Mouse (Mus musculus): ENCODE data around the gene Adat3. TPM values are rescaled to one million over a fixed set of nuclear protein-coding genes. Genes with fewer than 3 reads are reported as not detected.
A peak's percentile ranks its signal among the peaks of the same experiment; 100 is the strongest.

The Adat3 gene
- total RNA-seq (2015; ENCODE audit: low replicate concordance) (not detected in 2 replicates), total RNA-seq (2017; ENCODE audit: low replicate concordance) (1.4 TPM in 1 of 2 replicates, not detected in the other)

- peak; percentile 90 for ATAC-seq (replicated peaks; ENCODE audit: low FRiP score, poor library complexity, severe bottlenecking)
Observed at GRCm38 (mm10) chr10:80602698-80603325, at the start of gene Adat3, which contains the start of gene Scamp4. Gene Adat3 (plus strand): TSS chr10:80602880. Gene Scamp4 (plus strand): TSS chr10:80602872.

- ATAC-seq (replicated peaks; ENCODE audit: low FRiP score, poor library complexity, severe bottlenecking) = peak; percentile 88
Observed at GRCm38 (mm10) chr10:80553575-80553974, 49.1 kb upstream of the Adat3 start.

GRCm38 (mm10) chr10:80553997-80554396 is 48.7 kb upstream of the Adat3 start:
- peak; percentile 31 for ATAC-seq (replicated peaks; ENCODE audit: low FRiP score, poor library complexity, severe bottlenecking)

- ATAC-seq (replicated peaks; ENCODE audit: low FRiP score, poor library complexity, severe bottlenecking) = peak; percentile 39; the same call in 1 of the 2 replicates
Observed at GRCm38 (mm10) chr10:80557346-80557965, 45.2 kb upstream of the Adat3 start.

GRCm38 (mm10) chr10:80559431-80559830 is 43.2 kb upstream of the Adat3 start:
- no peak for ATAC-seq (replicated peaks; ENCODE audit: low FRiP score, poor library complexity, severe bottlenecking)

- no peak for ATAC-seq (replicated peaks; ENCODE audit: low FRiP score, poor library complexity, severe bottlenecking)
Observed at GRCm38 (mm10) chr10:80560621-80561020, 42.1 kb upstream of the Adat3 start.

- ATAC-seq (replicated peaks; ENCODE audit: low FRiP score, poor library complexity, severe bottlenecking) = peak; percentile 84
Observed at GRCm38 (mm10) chr10:80561116-80561944, 41.4 kb upstream of the Adat3 start, which contains the start of gene Rexo1. Gene Rexo1 (minus strand): TSS chr10:80561560.

GRCm38 (mm10) chr10:80566375-80567092 is 36.1 kb upstream of the Adat3 start:
- peak; percentile 52 for ATAC-seq (replicated peaks; ENCODE audit: low FRiP score, poor library complexity, severe bottlenecking)

- no peak for ATAC-seq (replicated peaks; ENCODE audit: low FRiP score, poor library complexity, severe bottlenecking)
Observed at GRCm38 (mm10) chr10:80568876-80569275, 33.8 kb upstream of the Adat3 start.

GRCm38 (mm10) chr10:80569664-80570066 is 33.0 kb upstream of the Adat3 start:
- peak; percentile 77 for ATAC-seq (replicated peaks; ENCODE audit: low FRiP score, poor library complexity, severe bottlenecking)

GRCm38 (mm10) chr10:80570419-80570818 is 32.3 kb upstream of the Adat3 start:
- no peak for ATAC-seq (replicated peaks; ENCODE audit: low FRiP score, poor library complexity, severe bottlenecking)

- ATAC-seq (replicated peaks; ENCODE audit: low FRiP score, poor library complexity, severe bottlenecking) = peak; percentile 33
Observed at GRCm38 (mm10) chr10:80570871-80571836, 31.5 kb upstream of the Adat3 start.

GRCm38 (mm10) chr10:80572477-80572876 is 30.2 kb upstream of the Adat3 start:
- ATAC-seq (replicated peaks; ENCODE audit: low FRiP score, poor library complexity, severe bottlenecking) = peak; percentile 41

GRCm38 (mm10) chr10:80573944-80574343 is 28.7 kb upstream of the Adat3 start:
- ATAC-seq (replicated peaks; ENCODE audit: low FRiP score, poor library complexity, severe bottlenecking) = no peak

- ATAC-seq (replicated peaks; ENCODE audit: low FRiP score, poor library complexity, severe bottlenecking) = no peak
Observed at GRCm38 (mm10) chr10:80574896-80575295, 27.8 kb upstream of the Adat3 start.

- no peak for ATAC-seq (replicated peaks; ENCODE audit: low FRiP score, poor library complexity, severe bottlenecking)
Observed at GRCm38 (mm10) chr10:80575925-80576324, 26.8 kb upstream of the Adat3 start.

- no peak for ATAC-seq (replicated peaks; ENCODE audit: low FRiP score, poor library complexity, severe bottlenecking)
Observed at GRCm38 (mm10) chr10:80576351-80577194, 26.1 kb upstream of the Adat3 start.
